Mouse (Mus musculus): Measurements from ENCODE around the gene Cfdp1.

GRCm38 (mm10) chr8:111881591-111881990, 27.5 kb upstream of the Cfdp1 start:
- TF ChIP-seq CTCF (conservative IDR thresholded peaks at IDR 0.05; ENCODE audit: low read length) (peak; percentile 87), NANOG (IDR thresholded peaks at IDR 0.05; ENCODE audit: borderline replicate concordance, low read length) (no peak), POU5F1 (IDR thresholded peaks at IDR 0.05; ENCODE audit: borderline replicate concordance, low read length) (no peak)

Measured in E14TG2a.4 (cell line).